Mouse (Mus musculus) spleen, adult 2 months (tissue): Measurements from ENCODE around the gene Arhgef38. TPM values are rescaled to one million over a fixed set of nuclear protein-coding genes. Genes with fewer than 3 reads are reported as not detected.
A peak's percentile ranks its signal among the peaks of the same experiment; 100 is the strongest.

ENCODE experiments used
- DNase-seq, 2 experiments: peaks; one replicate each; pipeline versions ENCODE4 v3.0.0 to v3.0.0-alpha.2; 2012 to 2021; ENCODE audit warnings: low spot score in 2 of 2, low read depth in 1 of 2
- H3K27ac ChIP-seq: fragments of 200-500 bp; 2 replicates; pipeline ENCODE4 v1.5.1; 2012; ENCODE audit warnings: low read length, inconsistent platforms; ENCODE audit not compliant: insufficient read depth
- H3K27me3 ChIP-seq: fragments of 200-500 bp; 2 replicates; pipeline ENCODE4 v1.6.1; 2012; ENCODE audit warnings: mild to moderate bottlenecking, moderate library complexity, low read length, inconsistent platforms; ENCODE audit not compliant: control insufficient read depth, insufficient read depth
- H3K36me3 ChIP-seq: fragments of 200-500 bp; 2 replicates; pipeline ENCODE4 v1.6.1; 2012; ENCODE audit warnings: mild to moderate bottlenecking, low read length, inconsistent platforms; ENCODE audit not compliant: control insufficient read depth, insufficient read depth
- H3K4me1 ChIP-seq: fragments of 200-500 bp; 2 replicates; pipeline ENCODE4 v1.6.1; 2011; ENCODE audit warnings: inconsistent platforms; ENCODE audit not compliant: control insufficient read depth, insufficient read depth, insufficient read length
- H3K4me3 ChIP-seq: fragments of 200-500 bp; 2 replicates; pipeline ENCODE4 v1.5.1; 2011; ENCODE audit warnings: mild to moderate bottlenecking, inconsistent platforms; ENCODE audit not compliant: insufficient read depth, insufficient read length; ENCODE audit errors: extremely low read depth
- CTCF ChIP-seq: fragments of 200-500 bp; IDR thresholded peaks from 2 replicates; pipeline ENCODE4 v1.5.1; 2011; ENCODE audit warnings: mild to moderate bottlenecking, inconsistent platforms; ENCODE audit not compliant: insufficient read depth, insufficient read length, insufficient replicate concordance; ENCODE audit errors: extremely low read depth
- POLR2A ChIP-seq: fragments of 200-500 bp; IDR thresholded peaks from 2 replicates; pipeline ENCODE4 v1.6.1; 2011; ENCODE audit warnings: low read depth, low read length, inconsistent platforms
- WGBS: fragments of 180-500 bp; shearing (Covaris S2); methylation state at CpG from one replicate; pipeline ENCODE4 v1.1.7; 2018; 5-methylcytosine and 5-hydroxymethylcytosine counted together
- polyA plus RNA-seq: library from polyadenylated mRNA; depleted of rRNA; stranded (reverse); fragments of >200 nt; gene quantifications from 2 replicates; pipeline ENCODE4 v1.2.3, GENCODE M21; 2012; rRNA removed

Arhgef38 gene
- polyA plus RNA-seq, 1 experiment, result not detected

DNA sequence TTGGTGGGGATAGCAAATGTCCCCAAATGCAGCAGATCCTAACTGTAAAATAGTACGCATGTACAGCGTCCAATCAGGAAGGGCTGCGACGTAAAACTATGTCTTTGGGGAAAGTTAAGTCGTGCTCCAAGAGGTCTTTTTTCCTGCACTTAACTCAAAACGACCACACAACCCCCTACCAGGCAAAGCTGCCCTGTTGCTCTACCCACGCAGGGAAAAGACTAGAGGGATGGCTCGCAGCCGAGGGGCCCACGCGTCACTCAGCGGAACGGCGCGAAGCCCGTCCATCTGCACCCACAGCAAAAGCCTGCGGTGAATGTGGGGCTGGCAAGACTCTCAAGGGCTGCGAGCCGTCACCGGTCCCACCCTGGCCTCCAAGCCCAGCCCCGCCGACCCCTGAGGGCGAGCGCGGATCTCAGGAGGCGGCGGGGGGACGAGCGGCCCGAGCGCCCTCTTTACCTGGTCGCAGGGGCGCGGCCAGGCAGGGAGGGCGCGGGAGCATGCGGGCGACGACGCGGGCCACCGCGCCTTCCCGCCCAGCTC is 143.6 kb downstream of the Arhgef38 start:
- H3K4me1 ChIP-seq, result peaks cover 3% of the 10 kb centered on the region; the same call in 1 of the 2 replicates
- peak overlapping the region; percentile 92 for H3K27ac ChIP-seq
- DNase-seq, result no peak
- 1% methylated on average over 42 of the region's 44 CpGs for WGBS
- TF ChIP-seq POLR2A (no peak), CTCF (no peak)
- H3K27me3 ChIP-seq, result no peaks in the 10 kb centered on the region
- no peaks in the 10 kb centered on the region for H3K36me3 ChIP-seq
- peak overlapping the region; percentile 95 for H3K4me3 ChIP-seq

DNA sequence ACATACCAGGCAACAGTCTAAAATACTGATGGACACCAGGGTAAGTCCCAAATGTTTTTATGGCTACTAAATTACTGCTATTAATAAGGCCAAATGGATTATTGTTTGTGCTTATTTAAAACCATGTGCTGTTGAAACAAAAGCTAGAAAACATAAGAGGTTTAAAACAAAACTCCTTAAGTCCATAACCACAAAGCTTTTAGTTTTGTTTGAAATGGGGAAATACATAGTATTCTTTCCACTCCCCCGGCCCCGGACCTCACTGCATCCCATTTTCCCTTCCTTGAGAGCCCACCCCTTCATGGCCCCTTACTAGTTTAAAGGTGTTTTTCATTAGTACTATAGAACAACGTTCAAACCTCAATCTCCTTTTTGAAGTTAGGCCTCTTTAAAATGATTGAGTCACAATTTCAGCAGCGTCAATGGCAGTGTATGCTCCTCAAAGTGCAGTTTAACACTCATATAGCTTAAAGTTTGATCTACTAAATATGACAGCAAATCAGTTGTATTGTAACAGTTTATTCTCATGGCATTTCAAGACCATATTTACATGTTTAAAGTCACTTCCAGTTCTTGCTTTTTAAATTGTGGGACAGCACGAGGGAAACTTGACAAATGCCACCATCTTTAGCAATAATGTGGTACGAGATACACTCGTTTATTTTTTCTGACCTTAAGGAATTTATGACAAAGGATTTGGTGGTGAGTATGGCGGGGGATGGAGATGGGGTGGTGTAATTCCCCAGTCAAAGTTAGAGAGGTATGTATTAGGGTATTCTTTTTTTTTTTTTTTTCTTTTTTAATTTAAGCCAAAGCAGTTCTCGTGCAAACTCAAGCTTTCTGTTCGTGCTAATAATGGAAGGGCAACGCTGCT is 144.3 kb downstream of the Arhgef38 start:
- peaks cover 3% of the 10 kb centered on the region; the same call in 1 of the 2 replicates for H3K4me1 ChIP-seq
- DNase-seq, result no peak
- no peak overlapping the region for H3K27ac ChIP-seq
- H3K4me3 ChIP-seq, result peak overlapping the region; percentile 95
- 2% methylated on average over 11 of the region's 11 CpGs for WGBS
- TF ChIP-seq CTCF, result no peak
- TF ChIP-seq POLR2A, result no peak
- H3K27me3 ChIP-seq, result no peaks in the 10 kb centered on the region
- H3K36me3 ChIP-seq, result no peaks in the 10 kb centered on the region

DNA sequence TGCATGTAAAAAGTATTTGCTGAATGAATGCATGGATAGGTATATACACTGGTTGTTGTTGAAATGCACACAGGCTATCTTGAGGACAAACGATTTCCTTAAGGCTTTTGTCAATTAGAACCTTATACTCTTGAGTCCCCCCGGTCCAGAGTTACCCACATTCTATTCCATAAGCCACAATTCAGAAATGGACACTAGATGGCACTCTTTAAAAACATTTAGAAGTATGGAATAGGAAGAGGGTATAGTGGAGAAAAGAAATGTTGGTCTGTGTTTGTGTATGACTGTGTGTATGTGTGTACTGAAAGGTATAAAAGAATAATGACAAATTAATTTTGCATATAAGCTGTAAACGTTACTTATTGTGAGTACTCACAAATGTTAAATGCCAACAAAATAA is 148.9 kb downstream of the Arhgef38 start:
- H3K27me3 ChIP-seq, result no peaks in the 10 kb centered on the region
- H3K4me1 ChIP-seq, result no peaks in the 10 kb centered on the region; the same call in 1 of the 2 replicates
- DNase-seq, result peak in 1 of 2 experiments; percentile 29
- no peak for TF ChIP-seq POLR2A
- 0 out of 2 replicates have a peak, but pooled peaks have one; percentile 5 for TF ChIP-seq CTCF
- H3K36me3 ChIP-seq, result peaks cover 10% of the 10 kb centered on the region
- 45% methylated on average over 3 of the region's 3 CpGs for WGBS
- H3K27ac ChIP-seq, result no peak overlapping the region
- H3K4me3 ChIP-seq, result no peak overlapping the region

DNA sequence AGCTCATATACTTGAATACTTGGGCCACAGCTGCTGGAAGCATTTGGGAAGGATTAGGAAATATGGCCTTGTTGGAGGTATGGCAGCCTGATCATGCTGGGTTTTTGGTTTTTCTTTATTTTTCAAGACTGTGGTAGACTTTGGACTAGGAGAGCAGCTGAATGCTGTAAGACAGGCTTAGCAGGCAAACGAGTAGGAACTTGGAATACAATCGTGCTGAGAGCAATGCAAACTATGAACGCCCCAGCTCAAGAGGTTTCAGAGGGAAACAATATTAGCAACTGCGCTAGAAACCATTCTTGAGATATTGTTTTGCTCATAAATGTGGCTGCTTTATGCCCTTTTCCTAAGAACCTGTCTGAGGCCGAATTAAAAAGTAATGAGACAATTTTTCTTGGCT is 152.0 kb downstream of the Arhgef38 start:
- Histone ChIP-seq H3K27me3 (no peaks in the 10 kb centered on the region), H3K4me3 (no peak overlapping the region), H3K4me1 (no peaks in the 10 kb centered on the region), H3K27ac (no peak overlapping the region), H3K36me3 (peaks cover 10% of the 10 kb centered on the region)
- TF ChIP-seq POLR2A (no peak), CTCF (no peak)
- WGBS, result 94% methylated on average over 5 of the region's 5 CpGs
- DNase-seq, result no peak

GRCm38 (mm10) chr3:133075560-133075959 is 159.2 kb downstream of the Arhgef38 start:
- Histone ChIP-seq H3K4me1 (no peaks in the 10 kb centered on the region), H3K4me3 (no peak overlapping the region), H3K27me3 (no peaks in the 10 kb centered on the region), H3K27ac (no peak overlapping the region), H3K36me3 (peaks cover 2% of the 10 kb centered on the region; the same call in 1 of the 2 replicates)
- DNase-seq, result no peak
- WGBS, result 73% methylated on average over 10 of the region's 10 CpGs
- TF ChIP-seq CTCF (no peak), POLR2A (no peak)

Other genes with a start within 250 kb of the Arhgef38 start
- gene Ints12, start 143.1 kb downstream of the Arhgef38 start, polyA plus RNA-seq, result 3.2 and 3.8 TPM in 2 replicates
- 2.5 and 3.8 TPM in 2 replicates for gene Gstcd, start 142.9 kb downstream of the Arhgef38 start, polyA plus RNA-seq
- 14.6 and 21.2 TPM in 2 replicates for gene Ppa2, start 75.2 kb upstream of the Arhgef38 start, polyA plus RNA-seq